Mouse (Mus musculus): ENCODE data around the gene Hcn2. TPM values are rescaled to one million over a fixed set of nuclear protein-coding genes. Genes with fewer than 3 reads are reported as not detected.
"Not testable (repeated sequence)": the region's sequence is repeated elsewhere in the genome, so short reads cannot be mapped to it uniquely, and the experiment has no call there.

The Hcn2 gene
- polyA plus RNA-seq, 1 experiment from 2014 or later, result 0.08 TPM

GRCm38 (mm10) chr10:79743161-79743560 is 26.7 kb downstream of the Hcn2 start:
- H3K27ac ChIP-seq, result no peak overlapping the region
- no peak for DNase-seq (ENCODE audit: low spot score)
- peaks cover 28% of the 10 kb centered on the region for H3K9me3 ChIP-seq
- 90% methylated on average over 11 of the region's 11 CpGs for WGBS
- H3K27me3 ChIP-seq (ENCODE audit: insufficient read depth, poor library complexity, severe bottlenecking), result no peaks in the 10 kb centered on the region
- peaks cover 19% of the 10 kb centered on the region for H3K4me1 ChIP-seq (replicated peaks)
- no peak overlapping the region for H3K4me3 ChIP-seq
- peaks cover 63% of the 10 kb centered on the region for H3K36me3 ChIP-seq

DNA sequence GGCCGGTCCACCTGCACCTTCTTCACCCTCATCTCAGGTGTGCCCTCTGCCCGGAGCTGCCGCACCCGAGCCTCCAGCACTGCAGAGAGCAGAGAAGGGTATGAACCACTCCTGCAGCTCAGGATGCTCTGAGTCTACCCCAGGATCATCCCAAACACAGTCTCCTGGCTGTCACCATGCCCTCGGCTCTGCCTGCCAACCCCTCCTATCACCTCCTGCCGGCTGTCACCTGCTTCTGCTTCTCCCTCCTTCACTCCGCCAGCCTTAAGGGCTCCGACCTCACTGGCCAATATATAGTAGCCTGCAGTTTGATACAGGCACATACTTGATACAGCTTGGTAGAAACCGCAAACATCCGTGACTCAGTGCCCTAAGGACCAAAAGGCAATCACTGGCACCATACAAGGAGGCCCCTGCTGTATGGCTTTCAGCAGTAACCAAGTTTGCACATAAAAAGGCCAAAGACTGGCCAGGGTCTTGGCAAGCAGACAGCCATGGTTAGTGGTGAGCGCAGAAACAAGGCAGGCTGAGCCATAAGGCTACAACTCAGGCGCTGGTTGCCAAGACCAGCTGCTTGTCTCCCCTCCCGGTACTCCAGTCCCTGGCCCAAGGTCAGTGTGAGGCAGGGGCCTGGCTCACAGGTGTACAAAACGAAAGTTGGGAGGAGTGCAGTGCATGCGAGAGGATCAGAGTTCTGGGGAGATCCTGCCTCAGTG is 27.4 kb downstream of the Hcn2 start:
- H3K27me3 ChIP-seq (ENCODE audit: insufficient read depth, poor library complexity, severe bottlenecking), result no peaks in the 10 kb centered on the region
- H3K27ac ChIP-seq, result no peak overlapping the region
- H3K4me1 ChIP-seq (replicated peaks), result peaks cover 19% of the 10 kb centered on the region
- H3K36me3 ChIP-seq, result peaks cover 56% of the 10 kb centered on the region
- no peak overlapping the region for H3K4me3 ChIP-seq
- no peak for DNase-seq (ENCODE audit: low spot score)
- WGBS, result 94% methylated on average over 15 of the region's 15 CpGs
- peaks cover 22% of the 10 kb centered on the region for H3K9me3 ChIP-seq

GRCm38 (mm10) chr10:79745411-79745810 is 29.0 kb downstream of the Hcn2 start:
- H3K27me3 ChIP-seq (ENCODE audit: insufficient read depth, poor library complexity, severe bottlenecking), result no peaks in the 10 kb centered on the region
- peak overlapping the region; percentile 71 for H3K4me3 ChIP-seq
- no peak for DNase-seq (ENCODE audit: low spot score)
- peaks cover 19% of the 10 kb centered on the region for H3K4me1 ChIP-seq (replicated peaks)
- no peak overlapping the region for H3K27ac ChIP-seq
- H3K36me3 ChIP-seq, result peaks cover 40% of the 10 kb centered on the region
- H3K9me3 ChIP-seq, result peaks cover 6% of the 10 kb centered on the region; the same call in 1 of the 2 replicates
- 91% methylated on average over 3 of the region's 3 CpGs for WGBS

DNA sequence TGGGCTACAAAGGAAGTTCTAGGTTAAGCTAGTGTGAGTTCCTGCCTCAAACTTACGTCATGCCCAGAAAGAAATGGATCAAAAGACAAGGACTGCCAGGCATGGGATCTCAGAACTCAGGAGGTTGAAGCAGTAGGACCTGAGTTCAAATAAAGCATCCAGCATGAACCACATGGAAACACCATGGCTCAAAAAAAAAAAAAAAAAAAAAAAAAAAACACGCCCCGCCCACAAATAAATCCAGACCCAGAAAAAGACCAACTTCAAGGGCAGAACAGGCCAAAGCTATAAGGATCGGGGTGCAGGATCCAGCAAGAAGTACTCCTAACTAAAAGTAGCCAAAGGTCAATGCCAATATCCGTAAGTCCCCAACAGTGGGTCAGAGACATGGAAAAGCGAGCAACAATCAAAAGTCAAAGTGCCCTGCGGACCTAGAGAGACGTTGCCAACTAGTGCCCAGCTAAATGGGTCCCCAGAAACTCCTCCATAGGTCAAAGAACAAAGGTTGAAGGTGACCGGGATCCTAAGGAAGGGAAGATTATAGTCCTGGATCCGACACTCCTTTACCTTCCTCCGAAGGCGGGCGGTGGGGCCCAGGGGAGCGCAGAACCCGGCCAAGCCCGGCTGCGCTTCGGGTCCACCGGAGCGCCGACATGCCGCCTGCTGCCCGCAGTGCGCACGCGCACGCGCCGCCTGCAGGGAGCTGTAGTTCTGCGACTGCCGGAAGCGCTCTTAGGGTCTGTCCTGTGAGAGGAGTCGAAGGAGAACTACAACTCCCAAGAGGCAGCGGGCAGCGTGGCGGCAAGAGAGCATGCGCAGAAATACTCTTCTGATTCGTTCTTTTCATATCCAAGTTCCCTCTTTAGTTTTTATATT is 29.7 kb downstream of the Hcn2 start, which contains the start of gene Polrmt:
Gene Polrmt (minus strand): TSS at position 684 of the 876 bp plus-strand sequence.
- no peaks in the 10 kb centered on the region; the same call in 1 of the 2 replicates for H3K9me3 ChIP-seq
- H3K4me1 ChIP-seq (replicated peaks), result peaks cover 14% of the 10 kb centered on the region
- H3K27ac ChIP-seq, result peak within 1 kb of the TSS; percentile 85
- WGBS, result 3% methylated on average over 38 of the region's 38 CpGs
- H3K27me3 ChIP-seq (ENCODE audit: insufficient read depth, poor library complexity, severe bottlenecking), result no peaks in the 10 kb centered on the region
- peak; percentile 95 for DNase-seq (ENCODE audit: low spot score)
- peaks cover 33% of the 10 kb centered on the region for H3K36me3 ChIP-seq
- peak within 1 kb of the TSS; percentile 71 for H3K4me3 ChIP-seq

DNA sequence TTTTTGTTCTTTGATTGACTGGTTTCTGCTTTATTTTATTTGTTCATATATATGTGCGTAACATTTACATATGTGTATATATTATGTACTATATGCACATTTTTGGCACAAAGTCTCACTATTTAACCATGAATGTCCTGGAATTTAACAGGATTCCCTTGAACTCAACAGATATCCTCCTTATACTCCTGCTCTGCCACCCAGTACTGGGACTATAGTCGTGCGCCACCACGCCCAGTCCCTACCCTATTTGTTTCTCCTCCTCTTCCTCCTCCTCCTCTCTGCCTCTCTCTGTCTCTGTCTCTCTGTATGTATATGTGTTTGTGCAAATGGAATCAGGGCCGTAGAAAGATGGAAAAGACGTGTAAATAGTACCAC is 30.3 kb downstream of the Hcn2 start:
- Histone ChIP-seq H3K27me3 (ENCODE audit: insufficient read depth, poor library complexity, severe bottlenecking) (no peaks in the 10 kb centered on the region), H3K27ac (peak overlapping the region; percentile 74), H3K4me1 (replicated peaks) (peaks cover 16% of the 10 kb centered on the region), H3K4me3 (peak overlapping the region; percentile 71), H3K9me3 (no peaks in the 10 kb centered on the region), H3K36me3 (peaks cover 27% of the 10 kb centered on the region)
- no peak for DNase-seq (ENCODE audit: low spot score)
- WGBS, result 28% methylated on average over 6 of the region's 6 CpGs

DNA sequence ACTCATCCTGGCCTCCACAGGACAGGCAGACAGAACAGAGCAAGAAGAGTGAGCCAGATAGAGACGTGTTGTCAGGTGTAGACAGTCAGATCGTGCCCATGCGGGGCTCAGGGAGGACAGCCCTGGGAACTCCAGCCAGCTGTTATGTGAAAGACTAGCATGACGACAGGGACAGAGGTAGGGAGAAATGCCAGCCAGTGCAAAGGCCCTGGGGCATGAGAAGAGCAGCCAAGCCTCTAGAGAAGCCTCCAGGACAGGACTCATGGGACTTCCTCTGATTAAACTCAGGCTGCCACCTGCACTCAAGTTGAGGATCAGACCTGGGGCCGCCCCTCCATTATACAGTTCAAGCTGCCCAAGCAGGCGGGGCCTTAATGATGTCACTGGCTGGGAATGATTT is 32.1 kb downstream of the Hcn2 start:
- no peak overlapping the region for H3K4me3 ChIP-seq
- H3K9me3 ChIP-seq, result no peaks in the 10 kb centered on the region
- 85% methylated on average over 6 of the region's 6 CpGs for WGBS

GRCm38 (mm10) chr10:79754856-79755516 is 38.6 kb downstream of the Hcn2 start, which contains the start of gene Fgf22:
Gene Fgf22, plus strand, starts transcription at chr10:79755076.
- peaks cover 12% of the 10 kb centered on the region for H3K27me3 ChIP-seq (ENCODE audit: insufficient read depth, poor library complexity, severe bottlenecking)
- under 1% methylated on average over 36 of the region's 36 CpGs for WGBS
- H3K4me3 ChIP-seq, result peak within 1 kb of the TSS; percentile 52
- H3K27ac ChIP-seq, result 0 out of 2 replicates have a peak within 1 kb of the TSS, but pooled peaks have one; percentile 4
- H3K36me3 ChIP-seq, result peaks cover 45% of the 10 kb centered on the region
- peaks cover 13% of the 10 kb centered on the region for H3K4me1 ChIP-seq (replicated peaks)
- peak; percentile 77 for DNase-seq (ENCODE audit: low spot score)
- H3K9me3 ChIP-seq, result no peaks in the 10 kb centered on the region

More for the DNA sequence above, 32.1 kb downstream of the Hcn2 start:
- peaks cover 16% of the 10 kb centered on the region for H3K4me1 ChIP-seq (replicated peaks)
- H3K36me3 ChIP-seq, result peaks cover 11% of the 10 kb centered on the region
- no peak overlapping the region for H3K27ac ChIP-seq
- no peaks in the 10 kb centered on the region for H3K27me3 ChIP-seq (ENCODE audit: insufficient read depth, poor library complexity, severe bottlenecking)
- no peak for DNase-seq (ENCODE audit: low spot score)

DNA sequence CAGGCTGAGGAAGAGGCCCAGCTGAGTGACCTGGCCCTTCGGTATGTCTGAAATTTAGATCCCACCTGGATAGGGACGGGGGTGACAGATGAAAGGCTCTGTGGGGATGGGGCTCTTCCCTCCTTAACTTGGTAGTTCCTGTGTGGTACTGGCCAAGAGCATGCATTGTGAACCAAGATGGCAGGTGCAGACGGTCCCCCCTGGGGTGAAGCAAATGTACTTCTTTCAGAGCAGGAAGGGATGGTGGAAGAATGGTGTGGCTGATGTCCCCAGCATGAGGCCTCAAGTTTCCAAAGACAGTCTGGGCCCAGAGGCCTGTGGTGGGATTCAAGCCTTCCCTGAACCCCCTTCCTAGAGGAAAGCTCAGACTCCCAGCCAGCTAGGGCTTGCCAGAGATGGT is 39.4 kb downstream of the Hcn2 start:
- peaks cover 54% of the 10 kb centered on the region for H3K36me3 ChIP-seq
- 83% methylated on average over 3 of the region's 3 CpGs for WGBS
- peaks cover 13% of the 10 kb centered on the region for H3K4me1 ChIP-seq (replicated peaks)

GRCm38 (mm10) chr10:79756660-79757059 is 40.2 kb downstream of the Hcn2 start:
- peaks cover 12% of the 10 kb centered on the region for H3K27me3 ChIP-seq (ENCODE audit: insufficient read depth, poor library complexity, severe bottlenecking)
- H3K9me3 ChIP-seq, result no peaks in the 10 kb centered on the region
- H3K4me3 ChIP-seq, result no peak overlapping the region
- H3K4me1 ChIP-seq (replicated peaks), result peaks cover 11% of the 10 kb centered on the region
- H3K36me3 ChIP-seq, result peaks cover 62% of the 10 kb centered on the region
- no peak for DNase-seq (ENCODE audit: low spot score)
- 91% methylated on average over 24 of the region's 24 CpGs for WGBS
- H3K27ac ChIP-seq, result no peak overlapping the region

More for the DNA sequence above, 39.4 kb downstream of the Hcn2 start:
- H3K4me3 ChIP-seq, result peak overlapping the region; percentile 52; the same call in 1 of the 2 replicates
- H3K9me3 ChIP-seq, result no peaks in the 10 kb centered on the region
- H3K27me3 ChIP-seq (ENCODE audit: insufficient read depth, poor library complexity, severe bottlenecking), result peaks cover 12% of the 10 kb centered on the region
- DNase-seq (ENCODE audit: low spot score), result no peak
- no peak overlapping the region for H3K27ac ChIP-seq

- H3K9me3 ChIP-seq; H3K27ac ChIP-seq; DNase-seq (ENCODE audit: low spot score); H3K4me3 ChIP-seq: not testable (repeated sequence)
- peaks cover 31% of the 10 kb centered on the region for H3K4me1 ChIP-seq (replicated peaks)
- 83% methylated on average over 1 of the region's 1 CpGs for WGBS
- peaks cover 12% of the 10 kb centered on the region for H3K27me3 ChIP-seq (ENCODE audit: insufficient read depth, poor library complexity, severe bottlenecking)
- peaks cover 84% of the 10 kb centered on the region for H3K36me3 ChIP-seq
Observed at GRCm38 (mm10) chr10:79759675-79760074, 43.2 kb downstream of the Hcn2 start.

- Histone ChIP-seq H3K4me1 (replicated peaks) (peaks cover 31% of the 10 kb centered on the region), H3K36me3 (peaks cover 87% of the 10 kb centered on the region), H3K4me3 (no peak overlapping the region), H3K9me3 (no peaks in the 10 kb centered on the region), H3K27ac (no peak overlapping the region), H3K27me3 (ENCODE audit: insufficient read depth, poor library complexity, severe bottlenecking) (peaks cover 8% of the 10 kb centered on the region)
- DNase-seq (ENCODE audit: low spot score), result no peak
- 91% methylated on average over 11 of the region's 11 CpGs for WGBS
Observed at GRCm38 (mm10) chr10:79760603-79761143, 44.2 kb downstream of the Hcn2 start.

GRCm38 (mm10) chr10:79762875-79763274 is 46.4 kb downstream of the Hcn2 start:
- no peak for DNase-seq (ENCODE audit: low spot score)
- Histone ChIP-seq H3K4me3 (no peak overlapping the region), H3K9me3 (no peaks in the 10 kb centered on the region), H3K27ac (no peak overlapping the region), H3K4me1 (replicated peaks) (peaks cover 50% of the 10 kb centered on the region), H3K36me3 (peaks cover 65% of the 10 kb centered on the region), H3K27me3 (ENCODE audit: insufficient read depth, poor library complexity, severe bottlenecking) (no peaks in the 10 kb centered on the region)
- WGBS, result 83% methylated on average over 3 of the region's 3 CpGs

Measured in hindbrain, embryonic 10.5 days (tissue).